8 mouse cellular contexts compared by ENCODE assay signal in genomic region chr2:140067516-140067915, GRCm38 (mm10). TPM values are rescaled to one million over a fixed set of nuclear protein-coding genes. Genes with fewer than 3 reads are reported as not detected.
DNase-seq lines count a peak whose midpoint lies in the region; ATAC-seq lines count a peak whose summit lies in the region.

No protein-coding gene starts in this region.

- ATAC-seq in heart, embryonic 15.5 days (replicated peaks; ENCODE audit: insufficient number of reproducible peaks, insufficient read depth, low FRiP score, low read depth): no peak
- no peak for ATAC-seq in forebrain, embryonic 11.5 days (replicated peaks; ENCODE audit: low FRiP score)
- no peak for ATAC-seq in kidney, embryonic 14.5 days (ENCODE audit: low FRiP score, low TSS enrichment)
- ATAC-seq in midbrain, embryonic 15.5 days (replicated peaks): no peak

- WGBS in heart, embryonic 15.5 days: 47% methylated on average over 4 of the region's 4 CpGs
- 58% methylated on average over 4 of the region's 4 CpGs for WGBS in forebrain, embryonic 11.5 days
- 45% methylated on average over 4 of the region's 4 CpGs for WGBS in kidney, embryonic 14.5 days
- 60% methylated on average over 4 of the region's 4 CpGs for WGBS in midbrain, embryonic 15.5 days

- peak overlapping the region; percentile 86 for H3K4me2 ChIP-seq in heart, embryonic 15.5 days
- peak overlapping the region; percentile 88; the same call in 1 of the 2 replicates for H3K4me2 ChIP-seq in forebrain, embryonic 11.5 days (ENCODE audit: low read depth, low read length, severe bottlenecking)
- H3K4me2 ChIP-seq in kidney, embryonic 14.5 days (replicated peaks; ENCODE audit: low read depth, low read length): peak overlapping the region; percentile 53
- peak overlapping the region; percentile 81 for H3K4me2 ChIP-seq in midbrain, embryonic 15.5 days

- H3K9me3 ChIP-seq in heart, embryonic 15.5 days (replicated peaks): no peaks in the 10 kb centered on the region
- H3K9me3 ChIP-seq in forebrain, embryonic 11.5 days (ENCODE audit: control insufficient read depth, low read length): no peaks in the 10 kb centered on the region
- no peaks in the 10 kb centered on the region for H3K9me3 ChIP-seq in kidney, embryonic 14.5 days (ENCODE audit: control insufficient read depth, low read length)
- H3K9me3 ChIP-seq in midbrain, embryonic 15.5 days: no peaks in the 10 kb centered on the region

- no peak overlapping the region for H3K27ac ChIP-seq in heart, embryonic 15.5 days
- no peak overlapping the region for H3K27ac ChIP-seq in forebrain, embryonic 11.5 days (ENCODE audit: low read depth, low read length)
- no peak overlapping the region for H3K27ac ChIP-seq in kidney, embryonic 14.5 days (ENCODE audit: low read depth, low read length)
- H3K27ac ChIP-seq in midbrain, embryonic 15.5 days: peak overlapping the region; percentile 94

- no peaks in the 10 kb centered on the region for H3K27me3 ChIP-seq in heart, embryonic 15.5 days
- H3K27me3 ChIP-seq in forebrain, embryonic 11.5 days (ENCODE audit: control insufficient read depth, insufficient read depth, low read length): no peaks in the 10 kb centered on the region
- no peaks in the 10 kb centered on the region for H3K27me3 ChIP-seq in kidney, embryonic 14.5 days (ENCODE audit: control insufficient read depth, insufficient read depth, low read length)
- H3K27me3 ChIP-seq in midbrain, embryonic 15.5 days (replicated peaks): no peaks in the 10 kb centered on the region

- DNase-seq in heart, adult 8-10 months (ENCODE audit: low spot score): no peak
- DNase-seq in forebrain, embryonic 11.5 days (ENCODE audit: low spot score): no peak
- no peak for DNase-seq in yolk sac, embryonic 10.5 days (ENCODE audit: low spot score)
- DNase-seq in urinary bladder, postnatal 10 days (ENCODE audit: low spot score): no peak
- DNase-seq in embryo, embryonic 11 days: no peak

- no peaks in the 10 kb centered on the region for H3K36me3 ChIP-seq in heart, embryonic 15.5 days
- H3K36me3 ChIP-seq in forebrain, embryonic 11.5 days (ENCODE audit: control insufficient read depth, insufficient read depth, low read length): no peaks in the 10 kb centered on the region
- H3K36me3 ChIP-seq in kidney, embryonic 14.5 days (ENCODE audit: control insufficient read depth, insufficient read depth, low read length): no peaks in the 10 kb centered on the region
- no peaks in the 10 kb centered on the region for H3K36me3 ChIP-seq in midbrain, embryonic 15.5 days (replicated peaks)

- H3K4me3 ChIP-seq in heart, embryonic 15.5 days: peak overlapping the region; percentile 91
- H3K4me3 ChIP-seq in forebrain, embryonic 11.5 days (ENCODE audit: low read depth, low read length): no peak overlapping the region; the same call in 1 of the 2 replicates
- peak overlapping the region; percentile 87 for H3K4me3 ChIP-seq in kidney, embryonic 14.5 days (ENCODE audit: low read length)
- H3K4me3 ChIP-seq in midbrain, embryonic 15.5 days: peak overlapping the region; percentile 81

- peaks cover 10% of the 10 kb centered on the region; the same call in 1 of the 2 replicates for H3K4me1 ChIP-seq in heart, embryonic 15.5 days (replicated peaks)
- no peaks in the 10 kb centered on the region for H3K4me1 ChIP-seq in forebrain, embryonic 11.5 days (replicated peaks; ENCODE audit: control insufficient read depth, insufficient read depth, low read length)
- peaks cover 7% of the 10 kb centered on the region; the same call in 1 of the 2 replicates for H3K4me1 ChIP-seq in kidney, embryonic 14.5 days (ENCODE audit: control insufficient read depth, insufficient read depth, low read length)
- peaks cover 13% of the 10 kb centered on the region for H3K4me1 ChIP-seq in midbrain, embryonic 15.5 days

- no peak overlapping the region for H3K9ac ChIP-seq in heart, embryonic 15.5 days
- H3K9ac ChIP-seq in forebrain, embryonic 11.5 days (ENCODE audit: low read length): no peak overlapping the region
- H3K9ac ChIP-seq in kidney, embryonic 14.5 days (ENCODE audit: low read depth, low read length): 0 out of 2 replicates have a peak overlapping the region, but pooled peaks have one; percentile 88
- H3K9ac ChIP-seq in midbrain, embryonic 15.5 days: peak overlapping the region; percentile 56; the same call in 1 of the 2 replicates

RNA-seq across cellular contexts. Expression of gene Tasp1, which starts 0.9 kb away (rescaled TPM):
- polyA plus RNA-seq in heart, embryonic 15.5 days (2015; fragmentation: Nextera tagmentation; extraction: Ambion mirVana): 13.9 and 15.4 TPM in 2 replicates
- 1 to 10 TPM; 6.6 to 7.8 (median 7.0) TPM for total RNA-seq in heart, adult 8-10 months (2022)
- polyA plus RNA-seq in forebrain, embryonic 11.5 days (2014; fragmentation: Nextera tagmentation; extraction: Ambion mirVana): 19.8 and 21.1 TPM in 2 replicates
- 23.5 and 24.4 TPM in 2 replicates for polyA plus RNA-seq in kidney, embryonic 14.5 days (2014; fragmentation: Nextera tagmentation; extraction: Ambion mirVana)
- polyA plus RNA-seq in midbrain, embryonic 15.5 days (2015; fragmentation: Nextera tagmentation; extraction: Ambion mirVana): 20.8 and 21.6 TPM in 2 replicates

Comparison
In these comparisons a context has a peak if more than half of its experiments do, and no peak if none do; other contexts are left out.
1. H3K9ac ChIP-seq: peak in kidney, embryonic 14.5 days (single experiment) and midbrain, embryonic 15.5 days (single experiment); none in heart, embryonic 15.5 days (single experiment) and forebrain, embryonic 11.5 days (single experiment).
2. Peak in every context shown above with its lines, with median percentiles within 50 percentile points of each other: H3K4me2 ChIP-seq.